Mouse (Mus musculus) forebrain, postnatal 0 days (tissue): Measurements from ENCODE around the gene Kif1c. TPM values are rescaled to one million over a fixed set of nuclear protein-coding genes. Genes with fewer than 3 reads are reported as not detected.

Source experiments
- ATAC-seq: fragments of 200-750 bp; cut with Nextera tagmentation; 2 replicates; pipeline ENCODE4 v1.8.0; 2017; ENCODE audit warnings: mild to moderate bottlenecking, moderate library complexity
- DNase-seq: peaks from one replicate; pipeline ENCODE4 v3.0.0-alpha.2; 2015
- H3K27ac ChIP-seq: fragments of 300-500 bp; sonication (generic); 2 replicates; pipeline ENCODE4 v1.5.1; 2014; ENCODE audit warnings: low read depth, mild to moderate bottlenecking, antibody characterized with exemption, low read length, moderate library complexity, mixed read lengths
- H3K27me3 ChIP-seq: fragments of 300-500 bp; sonication (generic); 2 replicates; pipeline ENCODE4 v1.6.1; 2014; ENCODE audit warnings: mild to moderate bottlenecking, low read length, mixed read lengths; ENCODE audit not compliant: insufficient read depth
- H3K36me3 ChIP-seq: fragments of 300-500 bp; sonication (generic); 2 replicates; pipeline ENCODE4 v1.6.1; 2014; ENCODE audit warnings: mild to moderate bottlenecking, moderate library complexity; ENCODE audit not compliant: insufficient read depth
- H3K4me1 ChIP-seq: fragments of 300-500 bp; sonication (generic); 2 replicates; pipeline ENCODE4 v1.6.1; 2014; ENCODE audit warnings: antibody characterized with exemption; ENCODE audit not compliant: insufficient read depth
- H3K4me2 ChIP-seq: fragments of 300-500 bp; sonication (generic); 2 replicates; pipeline ENCODE4 v1.6.1; 2014; ENCODE audit warnings: low read depth, mild to moderate bottlenecking, moderate library complexity
- H3K4me3 ChIP-seq: fragments of 300-500 bp; sonication (generic); 2 replicates; pipeline ENCODE4 v1.5.1; 2014; ENCODE audit warnings: low read depth, low read length, mixed read lengths
- H3K9ac ChIP-seq: fragments of 300-500 bp; sonication (generic); 2 replicates; pipeline ENCODE4 v1.6.1; 2014; ENCODE audit warnings: mild to moderate bottlenecking
- H3K9me3 ChIP-seq: fragments of 300-500 bp; sonication (generic); 2 replicates; pipeline ENCODE4 v1.6.1; 2016; ENCODE audit warnings: low read length
- CTCF ChIP-seq: sonication (generic); IDR thresholded peaks from 2 replicates; pipeline ENCODE4 v1.5.1; 2016; ENCODE audit warnings: antibody characterized with exemption, control low read depth, low read depth
- WGBS: fragments of 180-500 bp; shearing (Covaris S2); extraction: QIAGEN DNeasy Blood & Tissue Kit; methylation state at CpG from one replicate; pipeline ENCODE4 v1.1.7; 2014; 5-methylcytosine and 5-hydroxymethylcytosine counted together
- polyA plus RNA-seq: library from polyadenylated mRNA; unstranded; fragments of >200 nt; fragmentation: Nextera tagmentation; extraction: Ambion mirVana; gene quantifications from 2 replicates; pipeline ENCODE4 v1.2.1, GENCODE M21; 2015
- total RNA-seq: library from RNA; depleted of rRNA; stranded (reverse); fragments of >200 nt; gene quantifications from 2 replicates; pipeline ENCODE4 v1.2.3, GENCODE M21; 2014

Kif1c gene
- total and polyA plus RNA-seq, 2 experiments from 2014 or later = 1.2 to 25.9 TPM

- H3K27ac ChIP-seq = no peak overlapping the region
- TF ChIP-seq CTCF = no peak
- DNase-seq = no peak
- no peak overlapping the region for H3K4me3 ChIP-seq
- WGBS = 68% methylated on average over 3 of the region's 3 CpGs
- ATAC-seq = no peak
- no peak overlapping the region for H3K9ac ChIP-seq
- no peaks in the 10 kb centered on the region for H3K9me3 ChIP-seq
- H3K4me2 ChIP-seq = no peak overlapping the region
- no peaks in the 10 kb centered on the region for H3K36me3 ChIP-seq
- H3K27me3 ChIP-seq = no peaks in the 10 kb centered on the region
- H3K4me1 ChIP-seq = 0 out of 2 replicates have a peak, but pooled peaks cover 8% of the 10 kb centered on the region
These were observed 6.8 kb upstream of the Kif1c start for GRCm38 (mm10) chr11:70693504-70693903.

GRCm38 (mm10) chr11:70697376-70697775 lies 3.0 kb upstream of the Kif1c start:
- Histone ChIP-seq H3K27me3 (no peaks in the 10 kb centered on the region), H3K36me3 (no peaks in the 10 kb centered on the region), H3K4me3 (no peak overlapping the region), H3K4me2 (no peak overlapping the region), H3K4me1 (peaks cover 8% of the 10 kb centered on the region; the same call in 1 of the 2 replicates), H3K9me3 (no peaks in the 10 kb centered on the region), H3K27ac (no peak overlapping the region), H3K9ac (no peak overlapping the region)
- WGBS = 83% methylated on average over 3 of the region's 3 CpGs
- no peak for ATAC-seq
- DNase-seq = no peak
- TF ChIP-seq CTCF = no peak

GRCm38 (mm10) chr11:70699051-70699450 lies 1.3 kb upstream of the Kif1c start:
- no peak for DNase-seq
- Histone ChIP-seq H3K4me2 (no peak overlapping the region), H3K4me1 (peaks cover 8% of the 10 kb centered on the region; the same call in 1 of the 2 replicates), H3K27ac (no peak overlapping the region), H3K9ac (no peak overlapping the region), H3K4me3 (no peak overlapping the region), H3K27me3 (no peaks in the 10 kb centered on the region), H3K36me3 (peaks cover 12% of the 10 kb centered on the region; the same call in 1 of the 2 replicates), H3K9me3 (no peaks in the 10 kb centered on the region)
- no peak for ATAC-seq
- WGBS = 78% methylated on average over 2 of the region's 2 CpGs
- no peak for TF ChIP-seq CTCF

- H3K9ac ChIP-seq = peak overlapping the region; percentile 80
- peaks cover 27% of the 10 kb centered on the region for H3K36me3 ChIP-seq
- TF ChIP-seq CTCF = no peak
- H3K4me3 ChIP-seq = peak overlapping the region; percentile 91
- ATAC-seq = peak; percentile 23
- H3K4me1 ChIP-seq = peaks cover 8% of the 10 kb centered on the region; the same call in 1 of the 2 replicates
- H3K9me3 ChIP-seq = no peaks in the 10 kb centered on the region
- H3K4me2 ChIP-seq = peak overlapping the region; percentile 90
- DNase-seq = peak; percentile 28
- under 1% methylated on average over 34 of the region's 34 CpGs for whole genome bisulfite sequencing
- peak overlapping the region; percentile 75 for H3K27ac ChIP-seq
- no peaks in the 10 kb centered on the region for H3K27me3 ChIP-seq
These were observed 265 bp downstream of the Kif1c start for GRCm38 (mm10) chr11:70700613-70701012.

GRCm38 (mm10) chr11:70701221-70701955 lies 1.0 kb downstream of the Kif1c start:
- Histone ChIP-seq H3K4me1 (peaks cover 8% of the 10 kb centered on the region; the same call in 1 of the 2 replicates), H3K4me3 (peak overlapping the region; percentile 91), H3K4me2 (peak overlapping the region; percentile 90), H3K27me3 (no peaks in the 10 kb centered on the region), H3K9me3 (no peaks in the 10 kb centered on the region), H3K36me3 (peaks cover 35% of the 10 kb centered on the region), H3K27ac (no peak overlapping the region), H3K9ac (peak overlapping the region; percentile 80)
- TF ChIP-seq CTCF = no peak
- ATAC-seq (no peak), DNase-seq (no peak)
- WGBS = 9% methylated on average over 10 of the region's 10 CpGs

- Histone ChIP-seq H3K4me1 (peaks cover 8% of the 10 kb centered on the region; the same call in 1 of the 2 replicates), H3K4me2 (peak overlapping the region; percentile 90), H3K9me3 (no peaks in the 10 kb centered on the region), H3K9ac (peak overlapping the region; percentile 80; the same call in 1 of the 2 replicates), H3K27me3 (no peaks in the 10 kb centered on the region), H3K36me3 (peaks cover 43% of the 10 kb centered on the region), H3K27ac (no peak overlapping the region), H3K4me3 (no peak overlapping the region)
- no peak for TF ChIP-seq CTCF
- ATAC-seq = no peak
- no peak for DNase-seq
- WGBS = 82% methylated on average over 6 of the region's 6 CpGs
These were observed 1.8 kb downstream of the Kif1c start for GRCm38 (mm10) chr11:70701984-70702733.

- H3K9ac ChIP-seq = no peak overlapping the region
These were observed 2.4 kb downstream of the Kif1c start for GRCm38 (mm10) chr11:70702781-70703180.

More at GRCm38 (mm10) chr11:70702781-70703180, 2.4 kb downstream of the Kif1c start:
- Histone ChIP-seq H3K36me3 (peaks cover 49% of the 10 kb centered on the region), H3K27ac (no peak overlapping the region), H3K4me3 (no peak overlapping the region), H3K27me3 (no peaks in the 10 kb centered on the region), H3K4me1 (peaks cover 8% of the 10 kb centered on the region; the same call in 1 of the 2 replicates), H3K9me3 (no peaks in the 10 kb centered on the region), H3K4me2 (no peak overlapping the region)
- 75% methylated on average over 6 of the region's 6 CpGs for WGBS
- no peak for TF ChIP-seq CTCF
- DNase-seq = no peak
- ATAC-seq = no peak
